Mouse (Mus musculus) myocyte (in vitro differentiated cells): ENCODE measurements around the gene Atoh8. TPM values are rescaled to one million over a fixed set of nuclear protein-coding genes. Genes with fewer than 3 reads are reported as not detected.

Experiments
- H3K27me3 ChIP-seq: one replicate; pipeline ENCODE4 v1.6.1; 2011; ENCODE audit not compliant: control insufficient read depth, insufficient read depth, insufficient read length
- H3K36me3 ChIP-seq: one replicate; pipeline ENCODE4 v1.6.1; 2011; ENCODE audit not compliant: control insufficient read depth, insufficient read depth
- H3K4me2 ChIP-seq: one replicate; pipeline ENCODE4 v1.6.1; 2011; ENCODE audit warnings: low read depth, control low read depth
- H3K4me3 ChIP-seq: one replicate; pipeline ENCODE4 v1.5.1; 2011; ENCODE audit warnings: mild to moderate bottlenecking, control low read depth, moderate library complexity
- H3K79me2 ChIP-seq: one replicate; pipeline ENCODE4 v1.6.1; 2011; ENCODE audit not compliant: control insufficient read depth, insufficient read depth
- H3ac ChIP-seq: one replicate; pipeline ENCODE4 v1.6.1; 2011; ENCODE audit not compliant: control insufficient read depth, insufficient read length
- CEBPB ChIP-seq: IDR thresholded peaks from 2 replicates; pipeline ENCODE4 v1.6.1; 2011; ENCODE audit warnings: mild to moderate bottlenecking, moderate library complexity; ENCODE audit not compliant: poor library complexity, insufficient read depth, severe bottlenecking
- E2F4 ChIP-seq: IDR thresholded peaks from one replicate; pipeline ENCODE4 v1.6.1; 2011; ENCODE audit warnings: mild to moderate bottlenecking, control low read depth, moderate library complexity; ENCODE audit not compliant: insufficient read depth
- MAX ChIP-seq: IDR thresholded peaks from one replicate; pipeline ENCODE4 v1.6.1; 2011; ENCODE audit warnings: low read depth, mild to moderate bottlenecking, control low read depth
- MYOD1 ChIP-seq, 3 experiments: IDR thresholded peaks; one replicate each; pipeline ENCODE4 v1.6.1; 2011; ENCODE audit warnings: control low read depth in 2 of 3, low read depth in 2 of 3, mild to moderate bottlenecking in 2 of 3, moderate library complexity in 1 of 3; ENCODE audit not compliant: insufficient read length in 2 of 3, control insufficient read depth in 1 of 3
- MYOG ChIP-seq, 3 experiments: IDR thresholded peaks; one replicate each; pipeline ENCODE4 v1.6.1; 2011; ENCODE audit warnings: control low read depth in 2 of 3, low read depth in 2 of 3, mild to moderate bottlenecking in 2 of 3; ENCODE audit not compliant: insufficient read length in 2 of 3, control insufficient read depth in 1 of 3, insufficient read depth in 1 of 3
- POLR2A ChIP-seq: IDR thresholded peaks from one replicate; pipeline ENCODE4 v1.6.1; 2011; ENCODE audit warnings: low read depth, mild to moderate bottlenecking, control low read depth, moderate library complexity; ENCODE audit not compliant: insufficient read length
- POLR2AphosphoS2 ChIP-seq: IDR thresholded peaks from one replicate; pipeline ENCODE4 v1.6.1; 2011; ENCODE audit warnings: low read depth, control low read depth; ENCODE audit not compliant: insufficient read length
- REST ChIP-seq: IDR thresholded peaks from one replicate; pipeline ENCODE4 v1.6.1; 2011; ENCODE audit warnings: mild to moderate bottlenecking, control low read depth, moderate library complexity; ENCODE audit not compliant: insufficient read depth, insufficient read length
- SRF ChIP-seq: IDR thresholded peaks from one replicate; pipeline ENCODE4 v1.6.1; 2011; ENCODE audit warnings: low read depth; ENCODE audit not compliant: control insufficient read depth, insufficient read length
- TCF12 ChIP-seq: IDR thresholded peaks from one replicate; pipeline ENCODE4 v1.6.1; 2011; ENCODE audit warnings: mild to moderate bottlenecking, control low read depth; ENCODE audit not compliant: poor library complexity, insufficient read depth, severe bottlenecking
- TCF3 ChIP-seq: IDR thresholded peaks from one replicate; pipeline ENCODE4 v1.6.1; 2011; ENCODE audit warnings: low read depth, control low read depth; ENCODE audit not compliant: insufficient read length
- USF1 ChIP-seq: IDR thresholded peaks from one replicate; pipeline ENCODE4 v1.6.1; 2011; ENCODE audit warnings: low read depth, mild to moderate bottlenecking, control low read depth, moderate library complexity
- polyA plus RNA-seq: library from polyadenylated mRNA; unstranded; fragments of >200 nt; fragmentation: generic; extraction: Trizol; gene quantifications from one replicate; pipeline ENCODE4 v1.2.1, GENCODE M21; 2012; ENCODE audit warnings: missing spikeins

Gene Atoh8
- polyA plus RNA-seq, 1 experiment: 2.1 TPM

DNA sequence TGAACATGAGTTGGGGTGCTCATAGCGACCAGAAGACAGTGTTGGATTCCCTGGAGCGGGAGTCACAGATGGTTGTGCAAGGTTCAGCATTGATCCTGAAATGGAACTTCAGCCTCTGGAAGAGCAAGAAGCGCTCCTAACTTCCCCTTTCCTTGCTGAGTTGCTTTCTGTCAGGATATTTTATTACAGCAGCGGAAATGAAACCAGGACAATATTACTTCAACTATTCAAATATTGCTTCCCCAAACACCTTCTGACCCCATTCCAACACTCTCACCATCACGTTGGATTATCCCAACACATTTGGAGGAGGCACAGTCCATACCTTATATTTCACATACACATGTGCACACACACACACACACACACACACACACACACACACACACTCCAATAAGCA is 73.6 kb downstream of the Atoh8 start:
- TF ChIP-seq SRF: no peak
- TF ChIP-seq TCF12: no peak
- no peak for TF ChIP-seq E2F4
- TF ChIP-seq MYOG (IDR thresholded peaks at IDR 0.05; ENCODE audit: control insufficient read depth in 1 of 3, insufficient read depth in 1 of 3, insufficient read length in 2 of 3, low read depth in 2 of 3): no peak
- no peak for TF ChIP-seq USF1
- TF ChIP-seq POLR2AphosphoS2: no peak
- TF ChIP-seq TCF3: no peak

DNA sequence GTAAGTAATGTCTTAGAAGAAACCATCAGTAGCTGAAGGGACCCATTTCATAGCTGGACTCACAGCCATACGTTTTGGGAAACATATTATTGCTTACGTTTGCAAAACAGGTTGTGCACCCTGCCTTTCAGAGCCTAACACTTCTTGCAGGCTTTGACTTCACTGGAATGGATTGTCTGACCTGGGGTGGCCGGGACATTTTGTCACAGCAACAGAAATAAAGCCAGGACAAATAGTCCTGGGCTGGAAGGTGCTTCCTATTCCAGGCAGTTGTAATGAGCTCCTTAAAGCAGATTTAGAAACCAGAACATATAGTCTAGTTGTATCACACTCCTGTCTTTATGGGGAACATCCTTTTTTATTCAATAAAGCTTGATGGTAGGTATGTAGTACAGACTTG is 74.4 kb downstream of the Atoh8 start:
- no peak overlapping the region for H3K4me2 ChIP-seq
- TF ChIP-seq CEBPB (no peak), MAX (no peak), SRF (no peak), POLR2AphosphoS2 (no peak), POLR2A (no peak), MYOD1 (IDR thresholded peaks at IDR 0.05; ENCODE audit: control insufficient read depth in 1 of 3, insufficient read length in 2 of 3, low read depth in 2 of 3) (no peak), REST (no peak), E2F4 (no peak), TCF12 (no peak), MYOG (IDR thresholded peaks at IDR 0.05; ENCODE audit: control insufficient read depth in 1 of 3, insufficient read depth in 1 of 3, insufficient read length in 2 of 3, low read depth in 2 of 3) (no peak), TCF3 (no peak), USF1 (no peak)

More for the DNA sequence above, 73.6 kb downstream of the Atoh8 start:
- no peaks in the 10 kb centered on the region for H3K27me3 ChIP-seq
- no peak overlapping the region for H3K4me2 ChIP-seq
- no peaks in the 10 kb centered on the region for H3K79me2 ChIP-seq
- H3K36me3 ChIP-seq: no peaks in the 10 kb centered on the region
- H3K4me3 ChIP-seq: no peak overlapping the region
- H3ac ChIP-seq: no peak overlapping the region

DNA sequence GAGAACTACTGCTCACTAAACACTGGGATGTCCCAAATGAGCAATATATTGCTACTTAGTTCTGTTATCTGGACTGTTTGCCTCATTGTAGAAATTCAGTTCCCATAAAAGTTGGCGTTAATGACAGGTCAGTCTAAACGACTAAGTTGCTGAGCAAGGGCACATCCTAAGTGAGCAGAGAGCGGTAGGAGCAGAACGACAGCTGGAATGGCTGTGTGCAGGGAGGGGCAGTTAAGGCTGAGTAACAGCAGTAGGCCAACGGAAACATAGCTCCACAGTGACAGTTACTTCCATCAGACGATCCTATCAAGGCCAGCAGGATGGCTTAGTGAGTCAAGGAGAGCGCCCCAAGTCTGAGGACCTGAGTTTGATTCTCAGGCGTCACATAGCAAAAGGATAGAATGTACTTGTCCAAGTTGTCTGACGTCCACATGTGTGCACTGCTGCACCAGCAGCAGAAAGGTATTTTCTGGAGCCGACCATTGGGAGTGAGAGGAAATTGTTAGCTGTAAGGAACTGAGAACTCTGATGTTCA is 75.4 kb downstream of the Atoh8 start:
- H3K79me2 ChIP-seq: no peaks in the 10 kb centered on the region
- H3K27me3 ChIP-seq: no peaks in the 10 kb centered on the region
- no peak overlapping the region for H3K4me2 ChIP-seq
- TF ChIP-seq E2F4: no peak
- no peak for TF ChIP-seq TCF3
- no peak for TF ChIP-seq MAX
- TF ChIP-seq MYOG (IDR thresholded peaks at IDR 0.05; ENCODE audit: control insufficient read depth in 1 of 3, insufficient read depth in 1 of 3, insufficient read length in 2 of 3, low read depth in 2 of 3): peak in 2 of 3 experiments; percentile 31 to 66
- peak in 2 of 3 experiments; percentile 35 to 75 for TF ChIP-seq MYOD1 (IDR thresholded peaks at IDR 0.05; ENCODE audit: control insufficient read depth in 1 of 3, insufficient read length in 2 of 3, low read depth in 2 of 3)
- TF ChIP-seq POLR2AphosphoS2: no peak
- peaks cover 4% of the 10 kb centered on the region for H3K36me3 ChIP-seq
- no peak overlapping the region for H3K4me3 ChIP-seq
- H3ac ChIP-seq: no peak overlapping the region

More for the DNA sequence above, 74.4 kb downstream of the Atoh8 start:
- Histone ChIP-seq H3K4me3 (no peak overlapping the region), H3K36me3 (no peaks in the 10 kb centered on the region), H3K27me3 (no peaks in the 10 kb centered on the region), H3K79me2 (no peaks in the 10 kb centered on the region), H3ac (no peak overlapping the region)

DNA sequence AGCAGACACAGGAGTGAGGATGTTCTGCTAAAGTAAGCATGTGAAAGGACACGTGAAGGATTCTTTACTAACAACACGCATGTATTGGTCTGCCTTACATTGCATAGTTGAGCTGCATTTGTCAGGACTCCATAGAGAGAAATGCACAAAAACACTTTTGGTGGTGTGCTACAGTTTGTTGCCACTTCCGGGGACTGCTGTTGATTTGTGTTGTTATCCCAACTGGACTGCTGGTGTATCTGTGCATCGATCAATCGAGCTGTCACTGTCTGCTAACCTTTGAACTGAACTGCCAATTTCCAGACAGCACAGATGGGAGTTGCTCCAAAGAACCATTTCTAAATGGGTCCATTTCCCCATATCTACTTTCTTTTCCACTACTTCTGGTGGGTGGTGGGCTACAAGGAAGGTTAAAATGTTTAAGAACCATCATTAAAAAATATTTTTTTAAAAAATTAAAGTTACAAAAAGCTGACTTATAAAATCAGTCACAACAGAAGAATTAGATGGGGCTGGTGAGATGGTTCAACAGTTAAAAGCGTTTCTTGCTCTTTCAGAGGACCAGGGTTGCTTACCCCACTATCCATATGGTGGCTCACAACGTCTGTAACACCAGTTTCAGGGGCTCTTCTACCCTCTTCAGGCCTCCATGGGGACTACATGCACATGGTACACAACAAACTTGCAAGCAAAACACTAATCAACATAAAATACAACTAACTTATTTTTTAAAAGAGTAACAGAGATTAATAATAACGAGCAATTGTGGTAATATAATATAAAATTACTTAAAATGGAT is 76.2 kb downstream of the Atoh8 start:
- no peaks in the 10 kb centered on the region for H3K79me2 ChIP-seq
- H3K27me3 ChIP-seq: no peaks in the 10 kb centered on the region
- H3ac ChIP-seq: no peak overlapping the region
- H3K36me3 ChIP-seq: peaks cover 4% of the 10 kb centered on the region
- H3K4me2 ChIP-seq: no peak overlapping the region
- no peak for TF ChIP-seq MAX
- no peak for TF ChIP-seq USF1
- TF ChIP-seq TCF3: no peak
- TF ChIP-seq MYOD1 (IDR thresholded peaks at IDR 0.05; ENCODE audit: control insufficient read depth in 1 of 3, insufficient read length in 2 of 3, low read depth in 2 of 3): no peak
- TF ChIP-seq MYOG (IDR thresholded peaks at IDR 0.05; ENCODE audit: control insufficient read depth in 1 of 3, insufficient read depth in 1 of 3, insufficient read length in 2 of 3, low read depth in 2 of 3): no peak
- no peak for TF ChIP-seq TCF12
- TF ChIP-seq SRF: no peak
- TF ChIP-seq REST: no peak
- no peak for TF ChIP-seq CEBPB
- TF ChIP-seq E2F4: no peak
- TF ChIP-seq POLR2AphosphoS2: no peak
- TF ChIP-seq POLR2A: no peak
- H3K4me3 ChIP-seq: no peak overlapping the region

Other genes with a start within 250 kb of the Atoh8 start
- 94.5 TPM for gene St3gal5, start 138.0 kb downstream of the Atoh8 start, polyA plus RNA-seq
- not detected for gene Sftpb, start 69.0 kb upstream of the Atoh8 start, polyA plus RNA-seq
- gene Usp39, start 109.6 kb upstream of the Atoh8 start, polyA plus RNA-seq: 55.4 TPM
- gene 0610030E20Rik, start 111.7 kb upstream of the Atoh8 start, polyA plus RNA-seq: 8.0 TPM
- gene Tmem150a, start 119.9 kb upstream of the Atoh8 start, polyA plus RNA-seq: 26.7 TPM
- gene Rnf181, start 131.4 kb upstream of the Atoh8 start, polyA plus RNA-seq: 169 TPM
- gene Vamp5, start 144.9 kb upstream of the Atoh8 start, polyA plus RNA-seq: 544 TPM
- 107 TPM for gene Vamp8, start 155.1 kb upstream of the Atoh8 start, polyA plus RNA-seq
- 17.5 TPM for gene Ggcx, start 178.7 kb upstream of the Atoh8 start, polyA plus RNA-seq
- gene Mat2a, start 204.0 kb upstream of the Atoh8 start, polyA plus RNA-seq: 142 TPM